Mouse (Mus musculus) MEL (cell line): ENCODE results near the gene Stam. TPM values are rescaled to one million over a fixed set of nuclear protein-coding genes. Genes with fewer than 3 reads are reported as not detected.

Experiments used
- DNase-seq: peaks from one replicate; pipeline ENCODE4 v3.0.0; 2011; ENCODE audit warnings: low read depth, low spot score
- H3K27ac ChIP-seq: 2 replicates; pipeline ENCODE4 v1.5.1; 2012; ENCODE audit warnings: low read depth, mild to moderate bottlenecking, control low read depth, low read length, moderate library complexity; ENCODE audit not compliant: control insufficient read depth
- H3K27me3 ChIP-seq, 2 experiments: fragments of 150-350 bp in 1 of 2; sonication (generic) in 1 of 2; 2 replicates each; pipeline ENCODE4 v1.6.1; 2012; ENCODE audit warnings: low read length in 2 of 2, mild to moderate bottlenecking in 2 of 2, improper control_type of control experiment in 1 of 2, moderate library complexity in 1 of 2; ENCODE audit not compliant: insufficient read depth in 2 of 2, control insufficient read depth in 1 of 2
- H3K36me3 ChIP-seq, 2 experiments: 2 replicates each; pipeline ENCODE4 v1.6.1; 2012 to 2014; ENCODE audit warnings: low read length in 2 of 2, improper control_type of control experiment in 1 of 2, inconsistent platforms in 1 of 2, mild to moderate bottlenecking in 1 of 2; ENCODE audit not compliant: insufficient read depth in 2 of 2, control insufficient read depth in 1 of 2
- H3K4me1 ChIP-seq, 2 experiments: fragments of 150-350 bp in 1 of 2; sonication (generic) in 1 of 2; 2 replicates each; pipeline ENCODE4 v1.6.1; 2012; ENCODE audit warnings: low read length in 2 of 2, improper control_type of control experiment in 1 of 2, mild to moderate bottlenecking in 1 of 2; ENCODE audit not compliant: insufficient read depth in 2 of 2, control insufficient read depth in 1 of 2
- H3K4me3 ChIP-seq, 2 experiments: fragments of 150-350 bp in 1 of 2; sonication (generic) in 1 of 2; 2 replicates each; pipeline ENCODE4 v1.5.1; 2012; ENCODE audit warnings: low read depth in 2 of 2, low read length in 2 of 2, mild to moderate bottlenecking in 2 of 2, moderate library complexity in 2 of 2, control low read depth in 1 of 2, improper control_type of control experiment in 1 of 2; ENCODE audit not compliant: control insufficient read depth in 1 of 2, insufficient read depth in 1 of 2
- H3K79me2 ChIP-seq: 2 replicates; pipeline ENCODE4 v1.6.1; 2012; ENCODE audit warnings: mild to moderate bottlenecking, low read length, moderate library complexity; ENCODE audit not compliant: control insufficient read depth, poor library complexity, insufficient read depth
- H3K9ac ChIP-seq: 2 replicates; pipeline ENCODE4 v1.6.1; 2012; ENCODE audit warnings: low read depth, mild to moderate bottlenecking, control low read depth, low read length, moderate library complexity; ENCODE audit not compliant: control insufficient read depth, poor library complexity, severe bottlenecking
- H3K9me3 ChIP-seq: fragments of 150-350 bp; sonication (generic); replicated peaks from 2 replicates; pipeline ENCODE4 v1.6.1; 2012; ENCODE audit warnings: mild to moderate bottlenecking, low read length, improper control_type of control experiment, moderate library complexity; ENCODE audit not compliant: insufficient read depth
- BHLHE40 ChIP-seq: IDR thresholded peaks from 2 replicates; pipeline ENCODE4 v1.6.1; 2012; ENCODE audit warnings: low read depth, mild to moderate bottlenecking, inconsistent platforms, low read length, improper control_type of control experiment, borderline replicate concordance
- CHD1 ChIP-seq: IDR thresholded peaks from 2 replicates; pipeline ENCODE4 v1.6.1; 2012; ENCODE audit warnings: low read depth, mild to moderate bottlenecking, inconsistent platforms, low read length, improper control_type of control experiment
- CTCF ChIP-seq, 3 experiments: IDR thresholded peaks in 2 of 3; conservative IDR thresholded peaks in 1 of 3; 2 replicates each; pipeline ENCODE4 v1.5.1; 2011 to 2012; ENCODE audit warnings: low read length in 3 of 3, low read depth in 2 of 3, mild to moderate bottlenecking in 2 of 3, improper control_type of control experiment in 1 of 3, inconsistent platforms in 1 of 3, mixed read lengths in 1 of 3, moderate library complexity in 1 of 3; ENCODE audit not compliant: control insufficient read depth in 1 of 3, insufficient read depth in 1 of 3, poor library complexity in 1 of 3, severe bottlenecking in 1 of 3
- E2F4 ChIP-seq: IDR thresholded peaks from 2 replicates; pipeline ENCODE4 v1.6.1; 2011; ENCODE audit warnings: low read depth, low read length, improper control_type of control experiment, borderline replicate concordance
- MAFK ChIP-seq: IDR thresholded peaks from 2 replicates; pipeline ENCODE4 v1.6.1; 2011; ENCODE audit warnings: low read depth, mild to moderate bottlenecking, low read length, improper control_type of control experiment, borderline replicate concordance
- MAX ChIP-seq: IDR thresholded peaks from 2 replicates; pipeline ENCODE4 v1.6.1; 2011; ENCODE audit warnings: low read length, improper control_type of control experiment
- MEF2A ChIP-seq: IDR thresholded peaks from 2 replicates; pipeline ENCODE4 v1.6.1; 2014; ENCODE audit warnings: low read depth, mild to moderate bottlenecking, inconsistent platforms, low read length, improper control_type of control experiment; ENCODE audit not compliant: poor library complexity, insufficient replicate concordance, severe bottlenecking; ENCODE audit errors: extremely low read depth
- MYC ChIP-seq: IDR thresholded peaks from 2 replicates; pipeline ENCODE4 v1.6.1; 2011; ENCODE audit warnings: low read depth, mild to moderate bottlenecking, low read length, improper control_type of control experiment, moderate library complexity
- NELFE ChIP-seq: IDR thresholded peaks from 2 replicates; pipeline ENCODE4 v1.6.1; 2011; ENCODE audit warnings: low read depth, low read length, improper control_type of control experiment
- NRF1 ChIP-seq: IDR thresholded peaks from 2 replicates; pipeline ENCODE4 v1.6.1; 2014; ENCODE audit warnings: low read depth, mild to moderate bottlenecking, inconsistent platforms, low read length, improper control_type of control experiment, moderate library complexity; ENCODE audit not compliant: poor library complexity, insufficient read depth, severe bottlenecking
- POLR2AphosphoS2 ChIP-seq: IDR thresholded peaks from 2 replicates; pipeline ENCODE4 v1.6.1; 2011; ENCODE audit warnings: low read length, improper control_type of control experiment
- RAD21 ChIP-seq: IDR thresholded peaks from 2 replicates; pipeline ENCODE4 v1.6.1; 2011; ENCODE audit warnings: mild to moderate bottlenecking, low read depth, low read length, improper control_type of control experiment
- RCOR1 ChIP-seq: IDR thresholded peaks from 2 replicates; pipeline ENCODE4 v1.6.1; 2012; ENCODE audit warnings: low read depth, mild to moderate bottlenecking, inconsistent platforms, low read length, improper control_type of control experiment
- SIN3A ChIP-seq: IDR thresholded peaks from 2 replicates; pipeline ENCODE4 v1.6.1; 2012; ENCODE audit warnings: low read length, improper control_type of control experiment, inconsistent platforms
- TAL1 ChIP-seq: IDR thresholded peaks from 2 replicates; pipeline ENCODE4 v1.6.1; 2012; ENCODE audit warnings: mild to moderate bottlenecking, inconsistent platforms, low read length, moderate library complexity, mixed read lengths
- UBTF ChIP-seq: IDR thresholded peaks from 2 replicates; pipeline ENCODE4 v1.6.1; 2012; ENCODE audit warnings: low read depth, mild to moderate bottlenecking, inconsistent platforms, low read length, improper control_type of control experiment, moderate library complexity, borderline replicate concordance; ENCODE audit not compliant: insufficient read depth
- USF1 ChIP-seq: IDR thresholded peaks from 2 replicates; pipeline ENCODE4 v1.6.1; 2014; ENCODE audit warnings: low read depth, mild to moderate bottlenecking, inconsistent platforms, low read length, improper control_type of control experiment, moderate library complexity
- USF2 ChIP-seq, 2 experiments: IDR thresholded peaks; 2 replicates each; pipeline ENCODE4 v1.6.1; 2011 to 2012; ENCODE audit warnings: improper control_type of control experiment in 2 of 2, low read length in 2 of 2, borderline replicate concordance in 1 of 2, inconsistent platforms in 1 of 2, low read depth in 1 of 2, mild to moderate bottlenecking in 1 of 2; ENCODE audit not compliant: insufficient read depth in 1 of 2
- ZC3H11A ChIP-seq: IDR thresholded peaks from 2 replicates; pipeline ENCODE4 v1.6.1; 2012; ENCODE audit warnings: low read depth, mild to moderate bottlenecking, inconsistent platforms, low read length, improper control_type of control experiment
- ZNF384 ChIP-seq: IDR thresholded peaks from 2 replicates; pipeline ENCODE4 v1.6.1; 2012; ENCODE audit warnings: low read depth, mild to moderate bottlenecking, inconsistent platforms, low read length, improper control_type of control experiment
- polyA plus RNA-seq, 2 experiments: library from polyadenylated mRNA; stranded (reverse) in 1 of 2; unstranded in 1 of 2; fragments of >175 nt in 1 of 2; fragments of >200 nt in 1 of 2; gene quantifications; 2 replicates each; pipeline versions ENCODE4 v1.2.1 to v1.2.4; 2012; ENCODE audit warnings: low replicate concordance in 2 of 2, low read depth in 1 of 2; ENCODE audit not compliant: insufficient read length in 2 of 2, insufficient read depth in 1 of 2, missing spikeins in 1 of 2
- total RNA-seq: library from RNA; depleted of rRNA; stranded (reverse); fragments of 300-350 nt; gene quantifications from 2 replicates; pipeline ENCODE4 v1.2.3, GENCODE M21; 2012

Stam gene
- total and polyA plus RNA-seq, 3 experiments: 24.5 to 466 (median 29.6) TPM

- no peak overlapping the region for H3K9ac ChIP-seq
- DNase-seq: no peak
- H3K4me3 ChIP-seq: no peak overlapping the region
- no peaks in the 10 kb centered on the region for H3K27me3 ChIP-seq
- H3K36me3 ChIP-seq: peaks cover 6% of the 10 kb centered on the region in 2 experiments
- H3K79me2 ChIP-seq: peaks cover 24% of the 10 kb centered on the region
- TF ChIP-seq ZNF384 (peak; percentile 58), NELFE (no peak)
- H3K27ac ChIP-seq: no peak overlapping the region
- H3K9me3 ChIP-seq: no peaks in the 10 kb centered on the region
- H3K4me1 ChIP-seq: no peaks in the 10 kb centered on the region
Measured at GRCm38 (mm10) chr2:14100533-14100932, 26.6 kb downstream of the Stam start.

DNA sequence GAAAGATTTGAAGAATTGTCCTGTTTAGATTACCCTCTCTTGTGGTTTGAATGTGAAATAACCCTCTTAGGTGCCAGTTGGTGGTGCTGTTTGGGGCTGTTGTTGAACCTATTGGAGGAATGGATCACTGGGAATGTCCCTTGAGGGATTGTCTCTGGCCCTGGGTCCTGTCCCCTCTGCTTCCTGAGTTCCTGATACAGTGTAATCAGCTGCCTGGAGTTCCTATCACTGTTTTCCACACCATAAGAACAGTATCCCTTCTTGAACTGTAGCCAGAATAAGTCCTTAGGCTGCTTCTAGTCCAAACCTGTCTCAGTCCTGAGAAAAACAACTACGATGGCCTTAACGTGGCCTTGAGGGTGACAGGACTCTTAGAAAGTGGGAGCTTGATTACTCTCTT is 28.7 kb downstream of the Stam start:
- H3K27me3 ChIP-seq: no peaks in the 10 kb centered on the region
- no peak overlapping the region for H3K9ac ChIP-seq
- H3K4me3 ChIP-seq: no peak overlapping the region
- DNase-seq: no peak
- H3K27ac ChIP-seq: no peak overlapping the region
- peaks cover 17% of the 10 kb centered on the region for H3K79me2 ChIP-seq
- no peaks in the 10 kb centered on the region; a peak in 1 of 4 replicates for H3K4me1 ChIP-seq
- peaks cover 6 to 11% of the 10 kb centered on the region in 2 experiments for H3K36me3 ChIP-seq
- H3K9me3 ChIP-seq: no peaks in the 10 kb centered on the region
- no peak for TF ChIP-seq MAX
- TF ChIP-seq MYC: no peak
- no peak for TF ChIP-seq CTCF (IDR thresholded peaks at IDR 0.05 in 2 of 3, conservative IDR thresholded peaks at IDR 0.05 in 1 of 3; ENCODE audit: control insufficient read depth in 1 of 3, insufficient read depth in 1 of 3, low read depth in 2 of 3, low read length in 3 of 3, poor library complexity in 1 of 3, severe bottlenecking in 1 of 3)
- no peak for TF ChIP-seq USF1
- no peak for TF ChIP-seq SIN3A
- no peak for TF ChIP-seq POLR2AphosphoS2
- no peak for TF ChIP-seq USF2 (IDR thresholded peaks at IDR 0.05; ENCODE audit: borderline replicate concordance in 1 of 2, insufficient read depth in 1 of 2, low read depth in 1 of 2, low read length in 2 of 2)
- no peak for TF ChIP-seq UBTF
- TF ChIP-seq NRF1: no peak
- no peak for TF ChIP-seq ZC3H11A
- no peak for TF ChIP-seq E2F4
- TF ChIP-seq MAFK: no peak
- no peak for TF ChIP-seq MEF2A
- no peak for TF ChIP-seq RAD21
- TF ChIP-seq BHLHE40: no peak
- no peak for TF ChIP-seq RCOR1
- TF ChIP-seq CHD1: no peak
- no peak for TF ChIP-seq TAL1
